Mouse (Mus musculus) lung, adult 18-20 months (tissue): ENCODE measurements at regions not wholly inside any gene's neighbourhood (a gene's known extent, or its start where the extent isn't known, plus 50 kb on each side); places are given as distances from the start of the nearest gene placed in this dataset.

Experiments used
- DNase-seq, 2 experiments: peaks; one replicate each; pipeline ENCODE4 v3.0.0; 2022; ENCODE audit warnings: mixed read lengths in 2 of 2

GRCm38 (mm10) chr6:7476907-7477306 is 77.8 kb upstream of the Tac1 start:
- DNase-seq, result no peak

DNA sequence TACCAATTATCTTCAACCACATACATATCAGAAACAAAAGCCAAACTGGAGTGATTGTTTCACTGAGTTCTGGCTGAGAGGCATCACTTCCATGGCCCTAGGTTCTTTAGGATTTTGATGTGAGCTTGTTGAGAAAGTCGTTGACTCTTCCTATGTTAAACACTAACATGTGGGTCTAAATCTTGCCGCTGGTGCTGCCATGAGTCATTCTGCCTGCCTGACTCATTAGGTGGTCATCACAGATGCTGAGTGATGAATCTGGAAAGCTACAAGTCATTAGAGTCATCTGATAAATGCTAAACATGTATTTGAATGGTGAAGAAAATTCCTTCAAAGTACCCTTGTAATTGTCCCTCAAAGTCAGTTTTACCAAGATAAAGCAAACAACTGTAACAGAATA is 60.4 kb upstream of the Tac1 start:
- DNase-seq, result no peak

DNA sequence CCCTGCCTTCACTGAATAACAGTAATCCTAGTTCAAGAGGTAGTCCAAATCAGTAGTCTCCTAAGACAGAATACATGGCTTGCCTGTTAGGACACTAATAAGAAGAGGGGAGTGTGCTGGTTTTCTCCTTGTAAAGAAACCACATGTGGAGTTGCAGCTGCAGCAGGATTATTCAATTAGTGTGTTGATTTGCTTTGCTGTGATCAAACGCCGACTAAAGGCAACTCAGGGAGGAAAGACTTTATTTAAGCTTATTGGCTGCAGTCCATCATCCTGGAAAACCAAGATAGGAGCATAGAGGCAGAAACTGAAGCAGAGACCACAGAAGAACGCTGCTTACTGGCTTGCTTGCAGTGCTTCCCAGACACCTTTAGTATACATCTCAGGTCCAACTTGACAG is 57.9 kb upstream of the Tac1 start:
- DNase-seq, result no peak
